Mouse (Mus musculus) forebrain, embryonic 10.5 days (tissue): ENCODE measurements around the gene Tspan33. TPM values are rescaled to one million over a fixed set of nuclear protein-coding genes. Genes with fewer than 3 reads are reported as not detected.

ENCODE experiments used
- polyA plus RNA-seq: library from polyadenylated mRNA; unstranded; fragments of >200 nt; fragmentation: Nextera tagmentation; extraction: Ambion mirVana; gene quantifications from 2 replicates; pipeline ENCODE4 v1.2.1, GENCODE M21; 2016

Tspan33 gene
- polyA plus RNA-seq, 1 experiment from 2014 or later: 13.3 TPM

Other genes starting within 250 kb of the Tspan33 start
- 187 and 200 TPM in 2 replicates for gene Atp6v1f, start 226.5 kb upstream of the Tspan33 start, polyA plus RNA-seq
- gene Atp6v1fnb, start 222.8 kb upstream of the Tspan33 start, polyA plus RNA-seq: 0.22 TPM in 1 of 2 replicates, not detected in the other
- 10.8 and 10.9 TPM in 2 replicates for gene Kcp, start 186.3 kb upstream of the Tspan33 start, polyA plus RNA-seq
- 1.1 and 1.4 TPM in 2 replicates for gene Irf5, start 167.6 kb upstream of the Tspan33 start, polyA plus RNA-seq
- 127 and 129 TPM in 2 replicates for gene Tnpo3, start 84.3 kb upstream of the Tspan33 start, polyA plus RNA-seq
- gene Smo, start 41.3 kb downstream of the Tspan33 start, polyA plus RNA-seq: 51.2 and 52.7 TPM in 2 replicates
- 13.5 and 15.1 TPM in 2 replicates for gene Ahcyl2, start 73.8 kb downstream of the Tspan33 start, polyA plus RNA-seq
- 0.71 and 0.86 TPM in 2 replicates for gene Strip2, start 222.8 kb downstream of the Tspan33 start, polyA plus RNA-seq